In the genomic region with DNA sequence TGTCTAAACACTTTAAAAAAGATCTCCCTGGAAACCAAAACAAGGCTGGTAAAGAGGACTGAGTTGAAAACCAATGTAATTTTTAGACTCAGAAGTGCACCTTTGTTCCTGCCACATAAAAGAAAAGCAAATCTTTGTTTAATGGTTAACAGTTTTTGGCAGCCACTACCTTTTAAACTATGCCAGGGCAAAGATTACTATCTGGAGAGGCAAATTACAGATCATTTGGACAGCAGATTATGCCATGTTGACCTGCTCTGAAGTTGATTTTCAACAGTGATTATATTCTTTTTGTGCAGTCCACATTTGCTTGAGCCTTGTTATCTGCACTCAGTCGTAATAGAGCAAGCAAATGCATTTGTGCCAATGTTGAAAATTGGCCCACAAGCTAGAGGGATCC, we compare ENCODE assay signal across 19 mouse cellular contexts.
DNase-seq lines count a peak whose midpoint lies in the region; ATAC-seq and TF ChIP-seq lines count a peak whose summit lies in the region.
"Had no signal": no experiment of that assay in that cellular context is flagged by ENCODE, and none has a peak within 500 bp of the region (broad histone marks: within the 10 kb centered on the region; RNA-seq: fewer than 3 reads in every experiment).

No protein-coding gene starts in this region.

- no peak overlapping the region for H3K9ac ChIP-seq in embryonic facial prominence, embryonic 14.5 days (ENCODE audit: low read depth, low read length)
- no peak overlapping the region for H3K9ac ChIP-seq in kidney, embryonic 16.5 days (replicated peaks; ENCODE audit: low read length)
- H3K9ac ChIP-seq in lung, embryonic 14.5 days, result no peak overlapping the region
- H3K9ac ChIP-seq in lung, postnatal 0 days (replicated peaks; ENCODE audit: low read depth), result no peak overlapping the region
- H3K9ac ChIP-seq: hindbrain, embryonic 15.5 days; limb, embryonic 12.5 days; liver, embryonic 15.5 days had no signal

- no peak for TF ChIP-seq CTCF in lung, embryonic 14.5 days (IDR thresholded peaks at IDR 0.05; ENCODE audit: low read depth)
- no peak for TF ChIP-seq CTCF in lung, postnatal 0 days (IDR thresholded peaks at IDR 0.05)
- TF ChIP-seq CTCF in brain, embryonic 14.5 days (IDR thresholded peaks at IDR 0.05; ENCODE audit: borderline replicate concordance, extremely low read depth, insufficient read depth, insufficient read length), result no peak

- H3K36me3 ChIP-seq in embryonic facial prominence, embryonic 14.5 days (ENCODE audit: control insufficient read depth, insufficient read depth, low read length), result no peaks in the 10 kb centered on the region
- H3K36me3 ChIP-seq in embryonic facial prominence, embryonic 10.5 days (replicated peaks), result no peaks in the 10 kb centered on the region
- no peaks in the 10 kb centered on the region for H3K36me3 ChIP-seq in kidney, embryonic 16.5 days (ENCODE audit: insufficient read depth, low read length)
- H3K36me3 ChIP-seq in lung, embryonic 14.5 days (ENCODE audit: insufficient read depth), result no peaks in the 10 kb centered on the region
- H3K36me3 ChIP-seq in lung, postnatal 0 days (ENCODE audit: insufficient read depth, low read length), result no peaks in the 10 kb centered on the region
- H3K36me3 ChIP-seq: forebrain, embryonic 10.5 days; heart, embryonic 10.5 days; hindbrain, embryonic 15.5 days; limb, embryonic 12.5 days; liver, embryonic 15.5 days had no signal

- DNase-seq in embryonic facial prominence, embryonic 14.5 days (ENCODE audit: low spot score), result peak; percentile 3
- no peak for DNase-seq in embryonic facial prominence, embryonic 10.5 days (ENCODE audit: low spot score)
- peak; percentile 6 to 76 for DNase-seq in kidney, adult 8-10 months
- DNase-seq in lung, embryonic 14.5 days, result peak; percentile 43
- DNase-seq in lung, postnatal 0 days (ENCODE audit: low spot score), result no peak
- peak; percentile 50 for DNase-seq in brain, embryonic 14.5 days (ENCODE audit: low read depth)
- DNase-seq: adrenal gland, postnatal 14 days; cerebellum, adult 9-10 months; gastrocnemius, postnatal 10 days; right cerebral cortex, postnatal 4 days; thymus, adult 18-20 months; thymus, postnatal 4 days had no signal

- WGBS in embryonic facial prominence, embryonic 14.5 days, result 40% methylated on average over 1 of the region's 1 CpGs
- WGBS in embryonic facial prominence, embryonic 10.5 days, result 75% methylated on average over 1 of the region's 1 CpGs
- WGBS in kidney, embryonic 16.5 days, result 49% methylated on average over 1 of the region's 1 CpGs
- WGBS in lung, embryonic 14.5 days, result 39% methylated on average over 1 of the region's 1 CpGs
- WGBS in lung, postnatal 0 days, result 45% methylated on average over 1 of the region's 1 CpGs

- no peaks in the 10 kb centered on the region for H3K4me1 ChIP-seq in embryonic facial prominence, embryonic 14.5 days (ENCODE audit: control insufficient read depth, insufficient read depth, low read length)
- H3K4me1 ChIP-seq in embryonic facial prominence, embryonic 10.5 days, result no peaks in the 10 kb centered on the region
- H3K4me1 ChIP-seq in kidney, embryonic 16.5 days (ENCODE audit: insufficient read depth, low read length), result no peaks in the 10 kb centered on the region
- no peaks in the 10 kb centered on the region for H3K4me1 ChIP-seq in lung, embryonic 14.5 days (ENCODE audit: insufficient read depth)
- H3K4me1 ChIP-seq in lung, postnatal 0 days (ENCODE audit: insufficient read depth, low read depth, low read length), result no peaks in the 10 kb centered on the region
- H3K4me1 ChIP-seq: forebrain, embryonic 10.5 days; heart, embryonic 10.5 days; hindbrain, embryonic 15.5 days; limb, embryonic 12.5 days; liver, embryonic 15.5 days had no signal

- H3K9me3 ChIP-seq in embryonic facial prominence, embryonic 14.5 days (ENCODE audit: control insufficient read depth, low read length), result no peaks in the 10 kb centered on the region
- H3K9me3 ChIP-seq in embryonic facial prominence, embryonic 10.5 days, result no peaks in the 10 kb centered on the region
- no peaks in the 10 kb centered on the region for H3K9me3 ChIP-seq in kidney, embryonic 16.5 days (ENCODE audit: low read length)
- H3K9me3 ChIP-seq in lung, embryonic 14.5 days (ENCODE audit: low read depth, low read length), result no peaks in the 10 kb centered on the region
- no peaks in the 10 kb centered on the region for H3K9me3 ChIP-seq in lung, postnatal 0 days (ENCODE audit: low read length)
- H3K9me3 ChIP-seq: forebrain, embryonic 10.5 days; heart, embryonic 10.5 days; hindbrain, embryonic 15.5 days; limb, embryonic 12.5 days; liver, embryonic 15.5 days had no signal

- H3K4me3 ChIP-seq in embryonic facial prominence, embryonic 14.5 days (ENCODE audit: low read depth, low read length), result no peak overlapping the region
- H3K4me3 ChIP-seq in embryonic facial prominence, embryonic 10.5 days, result no peak overlapping the region
- no peak overlapping the region for H3K4me3 ChIP-seq in kidney, embryonic 16.5 days (ENCODE audit: low read length)
- H3K4me3 ChIP-seq in lung, embryonic 14.5 days (ENCODE audit: low read depth, low read length), result no peak overlapping the region
- H3K4me3 ChIP-seq in lung, postnatal 0 days (ENCODE audit: low read depth, low read length), result no peak overlapping the region
- H3K4me3 ChIP-seq: forebrain, embryonic 10.5 days; heart, embryonic 10.5 days; hindbrain, embryonic 15.5 days; limb, embryonic 12.5 days; liver, embryonic 15.5 days had no signal

- H3K4me2 ChIP-seq in embryonic facial prominence, embryonic 14.5 days (ENCODE audit: low read depth, low read length), result no peak overlapping the region
- H3K4me2 ChIP-seq in kidney, embryonic 16.5 days (replicated peaks; ENCODE audit: low read depth, low read length), result no peak overlapping the region
- H3K4me2 ChIP-seq in lung, embryonic 14.5 days, result no peak overlapping the region
- H3K4me2 ChIP-seq in lung, postnatal 0 days (replicated peaks; ENCODE audit: low read depth, low read length), result no peak overlapping the region
- H3K4me2 ChIP-seq: hindbrain, embryonic 15.5 days; limb, embryonic 12.5 days; liver, embryonic 15.5 days; midbrain, embryonic 11.5 days had no signal

- no peak overlapping the region for H3K27ac ChIP-seq in embryonic facial prominence, embryonic 14.5 days (replicated peaks; ENCODE audit: low read depth, low read length)
- H3K27ac ChIP-seq in embryonic facial prominence, embryonic 10.5 days (replicated peaks), result no peak overlapping the region
- no peak overlapping the region for H3K27ac ChIP-seq in kidney, embryonic 16.5 days (ENCODE audit: low read length)
- no peak overlapping the region for H3K27ac ChIP-seq in lung, embryonic 14.5 days (ENCODE audit: low read depth)
- no peak overlapping the region for H3K27ac ChIP-seq in lung, postnatal 0 days (ENCODE audit: low read length)
- H3K27ac ChIP-seq: forebrain, embryonic 10.5 days; heart, embryonic 10.5 days; hindbrain, embryonic 15.5 days; limb, embryonic 12.5 days; liver, embryonic 15.5 days had no signal

- no peak for TF ChIP-seq POLR2A in brain, embryonic 14.5 days (IDR thresholded peaks at IDR 0.05; ENCODE audit: borderline replicate concordance, extremely low read depth, insufficient read depth, insufficient read length, poor library complexity, severe bottlenecking)

- TF ChIP-seq EP300 in lung, postnatal 0 days (IDR thresholded peaks at IDR 0.05), result no peak

- H3K27me3 ChIP-seq in embryonic facial prominence, embryonic 14.5 days (replicated peaks; ENCODE audit: control insufficient read depth, insufficient read depth, low read length), result peaks cover 20% of the 10 kb centered on the region
- peaks cover 84% of the 10 kb centered on the region for H3K27me3 ChIP-seq in embryonic facial prominence, embryonic 10.5 days (replicated peaks; ENCODE audit: low read depth, poor library complexity, severe bottlenecking)
- peaks cover 4% of the 10 kb centered on the region; the same call in 1 of the 2 replicates for H3K27me3 ChIP-seq in kidney, embryonic 16.5 days (ENCODE audit: insufficient read depth, low read length)
- no peaks in the 10 kb centered on the region for H3K27me3 ChIP-seq in lung, embryonic 14.5 days (ENCODE audit: insufficient read depth, low read length)
- no peaks in the 10 kb centered on the region for H3K27me3 ChIP-seq in lung, postnatal 0 days (replicated peaks; ENCODE audit: insufficient read depth, low read length)
- H3K27me3 ChIP-seq: liver, embryonic 15.5 days had no signal

- no peak for ATAC-seq in embryonic facial prominence, embryonic 14.5 days (ENCODE audit: low read depth)
- no peak for ATAC-seq in kidney, embryonic 16.5 days (ENCODE audit: low FRiP score, low TSS enrichment)
- peak; percentile 28; the same call in 1 of the 2 replicates for ATAC-seq in lung, embryonic 14.5 days (ENCODE audit: insufficient read depth)
- no peak for ATAC-seq in lung, postnatal 0 days

Comparison
In these comparisons a context has a peak if more than half of its experiments do, and no peak if none do; other contexts are left out.
1. DNase-seq: peak in embryonic facial prominence, embryonic 14.5 days (single experiment), kidney, adult 8-10 months (2 of 2), lung, embryonic 14.5 days (single experiment) and brain, embryonic 14.5 days (single experiment); none in embryonic facial prominence, embryonic 10.5 days (single experiment) and lung, postnatal 0 days (single experiment).